Mouse (Mus musculus) bone marrow macrophage, adult 2 months (primary cell): ENCODE results near the gene Npm3. TPM values are rescaled to one million over a fixed set of nuclear protein-coding genes. Genes with fewer than 3 reads are reported as not detected.

Source experiments
- H3K27ac ChIP-seq: 2 replicates; pipeline ENCODE4 v1.5.1; 2012; ENCODE audit warnings: low read depth, low read length; ENCODE audit not compliant: insufficient read depth
- H3K4me1 ChIP-seq: 2 replicates; pipeline ENCODE4 v1.6.1; 2012; ENCODE audit warnings: low read length; ENCODE audit not compliant: control insufficient read depth, insufficient read depth
- H3K4me3 ChIP-seq: 2 replicates; pipeline ENCODE4 v1.5.1; 2012; ENCODE audit warnings: mild to moderate bottlenecking, low read length, moderate library complexity; ENCODE audit not compliant: insufficient read depth
- CTCF ChIP-seq: IDR thresholded peaks from 2 replicates; pipeline ENCODE4 v1.5.1; 2012; ENCODE audit warnings: low read depth, mild to moderate bottlenecking, low read length, moderate library complexity
- POLR2A ChIP-seq: IDR thresholded peaks from 2 replicates; pipeline ENCODE4 v1.6.1; 2012; ENCODE audit warnings: mild to moderate bottlenecking, low read depth, low read length, borderline replicate concordance
- polyA plus RNA-seq: library from polyadenylated mRNA; stranded (reverse); fragments of >200 nt; gene quantifications from 2 replicates; pipeline ENCODE4 v1.2.4, GENCODE M21; 2012; ENCODE audit not compliant: missing spikeins, insufficient read depth, insufficient read length

Gene Npm3
- polyA plus RNA-seq, 1 experiment: 24.7 TPM

GRCm38 (mm10) chr19:45742218-45742983 lies 7.0 kb downstream of the Npm3 start, which contains the start of gene Fgf8:
Gene Fgf8 (minus strand): TSS chr19:45742915.
- TF ChIP-seq CTCF (no peak), POLR2A (no peak)
- H3K4me3 ChIP-seq: peak within 1 kb of the TSS; percentile 42
- no peak within 1 kb of the TSS for H3K27ac ChIP-seq
- no peaks in the 10 kb centered on the region for H3K4me1 ChIP-seq

- no peak overlapping the region for H3K27ac ChIP-seq
- no peak for TF ChIP-seq CTCF
- TF ChIP-seq POLR2A: no peak
- no peaks in the 10 kb centered on the region for H3K4me1 ChIP-seq
- no peak overlapping the region for H3K4me3 ChIP-seq
Measured at GRCm38 (mm10) chr19:45741431-45742217, 7.8 kb downstream of the Npm3 start.

GRCm38 (mm10) chr19:45740817-45741216 lies 8.6 kb downstream of the Npm3 start:
- no peak overlapping the region for H3K27ac ChIP-seq
- H3K4me3 ChIP-seq: no peak overlapping the region
- no peak for TF ChIP-seq POLR2A
- TF ChIP-seq CTCF: no peak
- H3K4me1 ChIP-seq: no peaks in the 10 kb centered on the region

GRCm38 (mm10) chr19:45740233-45740632 lies 9.2 kb downstream of the Npm3 start:
- H3K4me1 ChIP-seq: no peaks in the 10 kb centered on the region
- H3K27ac ChIP-seq: no peak overlapping the region
- TF ChIP-seq POLR2A (no peak), CTCF (no peak)
- no peak overlapping the region for H3K4me3 ChIP-seq

- no peaks in the 10 kb centered on the region for H3K4me1 ChIP-seq
Measured at GRCm38 (mm10) chr19:45738521-45738920, 10.9 kb downstream of the Npm3 start.

GRCm38 (mm10) chr19:45737846-45738484 lies 11.4 kb downstream of the Npm3 start:
- Histone ChIP-seq H3K27ac (no peak overlapping the region), H3K4me1 (no peaks in the 10 kb centered on the region), H3K4me3 (no peak overlapping the region)
- no peak for TF ChIP-seq CTCF
- TF ChIP-seq POLR2A: no peak

More at GRCm38 (mm10) chr19:45738521-45738920, 10.9 kb downstream of the Npm3 start:
- no peak overlapping the region for H3K4me3 ChIP-seq
- H3K27ac ChIP-seq: no peak overlapping the region
- TF ChIP-seq CTCF: no peak

- Histone ChIP-seq H3K27ac (no peak overlapping the region), H3K4me1 (no peaks in the 10 kb centered on the region), H3K4me3 (no peak overlapping the region)
- TF ChIP-seq POLR2A: no peak
- TF ChIP-seq CTCF: no peak
Measured at GRCm38 (mm10) chr19:45737208-45737845, 12.1 kb downstream of the Npm3 start.

GRCm38 (mm10) chr19:45736855-45737207 lies 12.6 kb downstream of the Npm3 start:
- Histone ChIP-seq H3K4me3 (no peak overlapping the region), H3K4me1 (no peaks in the 10 kb centered on the region), H3K27ac (no peak overlapping the region)
- TF ChIP-seq CTCF: no peak
- no peak for TF ChIP-seq POLR2A

- Histone ChIP-seq H3K4me1 (no peaks in the 10 kb centered on the region), H3K27ac (no peak overlapping the region), H3K4me3 (no peak overlapping the region)
- no peak for TF ChIP-seq CTCF
- no peak for TF ChIP-seq POLR2A
Measured at GRCm38 (mm10) chr19:45736241-45736640, 13.2 kb downstream of the Npm3 start.
